Mouse (Mus musculus) stomach, postnatal 0 days (tissue): ENCODE results near the gene Ccdc194. TPM values are rescaled to one million over a fixed set of nuclear protein-coding genes. Genes with fewer than 3 reads are reported as not detected.

Experiments used
- ATAC-seq: fragments of 200-750 bp; cut with Nextera tagmentation; 2 replicates; pipeline ENCODE4 v1.8.0; 2017; ENCODE audit not compliant: low FRiP score, low TSS enrichment
- DNase-seq: peaks from one replicate; pipeline ENCODE4 v3.0.0-alpha.2; 2016; ENCODE audit warnings: low spot score
- H3K27ac ChIP-seq: fragments of 300-500 bp; sonication (generic); replicated peaks from 2 replicates; pipeline ENCODE4 v1.5.1; 2014; ENCODE audit warnings: mild to moderate bottlenecking, control low read depth
- H3K27me3 ChIP-seq: fragments of 300-500 bp; sonication (generic); 2 replicates; pipeline ENCODE4 v1.6.1; 2014; ENCODE audit warnings: low read length; ENCODE audit not compliant: control insufficient read depth, insufficient read depth
- H3K36me3 ChIP-seq: fragments of 300-500 bp; sonication (generic); 2 replicates; pipeline ENCODE4 v1.6.1; 2014; ENCODE audit warnings: low read length, mixed read lengths; ENCODE audit not compliant: control insufficient read depth, insufficient read depth
- H3K4me1 ChIP-seq: fragments of 300-500 bp; sonication (generic); replicated peaks from 2 replicates; pipeline ENCODE4 v1.6.1; 2014; ENCODE audit warnings: antibody characterized with exemption; ENCODE audit not compliant: control insufficient read depth, insufficient read depth
- H3K4me2 ChIP-seq: fragments of 300-500 bp; sonication (generic); replicated peaks from 2 replicates; pipeline ENCODE4 v1.6.1; 2014; ENCODE audit warnings: low read depth, mild to moderate bottlenecking, control low read depth, moderate library complexity
- H3K4me3 ChIP-seq: fragments of 300-500 bp; sonication (generic); 2 replicates; pipeline ENCODE4 v1.5.1; 2014; ENCODE audit warnings: low read depth, low read length, control low read depth
- H3K9ac ChIP-seq: fragments of 300-500 bp; sonication (generic); 2 replicates; pipeline ENCODE4 v1.6.1; 2014; ENCODE audit warnings: mild to moderate bottlenecking, low read length, control low read depth, mixed read lengths
- H3K9me3 ChIP-seq: fragments of 300-500 bp; sonication (generic); 2 replicates; pipeline ENCODE4 v1.6.1; 2016; ENCODE audit warnings: low read length; ENCODE audit not compliant: control insufficient read depth
- CTCF ChIP-seq: IDR thresholded peaks from 2 replicates; pipeline ENCODE4 v1.5.1; 2016; ENCODE audit warnings: antibody characterized with exemption, low read depth, mild to moderate bottlenecking, moderate library complexity
- EP300 ChIP-seq: optimal IDR thresholded peaks from 2 replicates; pipeline ENCODE3; 2016; ENCODE audit warnings: antibody characterized with exemption
- WGBS: fragments of 180-500 bp; shearing (Covaris S2); extraction: QIAGEN DNeasy Blood & Tissue Kit; methylation state at CpG from one replicate; pipeline ENCODE4 v1.1.7; 2014; 5-methylcytosine and 5-hydroxymethylcytosine counted together
- polyA plus RNA-seq: library from polyadenylated mRNA; unstranded; fragments of >200 nt; fragmentation: Nextera tagmentation; extraction: Ambion mirVana; gene quantifications from 2 replicates; pipeline ENCODE4 v1.2.1, GENCODE M21; 2015

Gene Ccdc194
- polyA plus RNA-seq, 1 experiment from 2014 or later, result 0.29 TPM

DNA sequence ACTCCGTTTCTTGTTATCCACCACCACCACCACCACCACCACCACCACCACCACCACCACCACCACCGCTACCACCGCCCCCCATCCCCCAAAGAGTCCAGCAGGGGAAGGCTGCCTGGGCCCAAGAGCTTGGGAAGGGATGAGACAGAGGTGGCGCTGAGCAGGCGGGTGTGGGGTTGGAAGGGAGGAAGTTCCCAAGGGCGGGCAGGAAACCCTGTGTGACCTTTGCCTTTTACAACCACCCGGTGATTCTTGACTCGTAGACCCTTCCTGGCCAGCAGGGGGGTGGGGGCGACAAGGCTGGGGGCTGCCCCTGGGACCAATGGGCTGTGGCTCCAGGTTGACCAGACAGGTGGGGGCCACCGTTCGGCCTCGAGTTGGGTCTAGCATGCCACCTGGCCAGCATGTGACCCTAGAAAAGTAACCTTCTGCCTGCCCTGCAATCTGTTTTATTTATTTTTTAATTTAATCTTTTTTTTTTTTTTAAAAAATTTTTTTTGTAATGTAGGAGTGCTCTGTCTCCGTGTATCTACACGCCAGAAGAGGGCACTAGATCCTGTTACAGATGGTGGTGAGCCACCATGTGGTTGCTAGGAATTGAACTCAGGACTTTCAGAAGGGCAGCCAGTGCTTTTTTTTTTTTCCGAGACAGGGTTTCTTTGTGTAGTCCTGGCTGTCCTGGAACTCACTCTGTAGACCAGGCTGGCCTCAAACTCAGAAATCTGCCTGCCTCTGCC is 12.3 kb downstream of the Ccdc194 start:
- no peak overlapping the region for H3K9ac ChIP-seq
- no peaks in the 10 kb centered on the region for H3K9me3 ChIP-seq
- no peak overlapping the region for H3K4me3 ChIP-seq
- no peak for DNase-seq
- H3K4me2 ChIP-seq, result no peak overlapping the region
- H3K36me3 ChIP-seq, result no peaks in the 10 kb centered on the region
- 68% methylated on average over 14 of the region's 15 CpGs for WGBS
- H3K27me3 ChIP-seq, result 0 out of 2 replicates have a peak, but pooled peaks cover 2% of the 10 kb centered on the region
- no peak overlapping the region for H3K27ac ChIP-seq
- TF ChIP-seq EP300 (no peak), CTCF (peak; percentile 13; the same call in 1 of the 2 replicates)
- no peak for ATAC-seq
- no peaks in the 10 kb centered on the region for H3K4me1 ChIP-seq

DNA sequence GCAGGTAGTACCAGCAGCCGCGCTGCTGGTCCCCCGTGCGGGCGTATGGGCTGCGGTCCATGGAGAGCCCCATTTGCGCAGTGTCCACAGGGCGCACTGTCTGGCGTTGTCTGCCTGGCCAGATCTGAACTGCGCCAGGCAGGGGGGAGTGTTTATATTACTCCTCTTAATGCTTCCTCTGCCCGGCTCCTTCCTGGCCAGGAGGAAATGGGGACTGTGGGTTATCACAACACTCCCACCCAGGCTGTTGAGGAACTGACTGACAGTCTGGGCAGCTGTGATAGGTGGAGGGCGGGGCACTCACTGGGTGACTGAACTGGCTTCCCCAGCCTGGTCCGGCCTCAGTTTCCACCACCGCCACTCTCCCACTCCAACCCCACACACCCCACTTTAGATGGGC is 13.9 kb downstream of the Ccdc194 start, which contains the start of gene Plvap:
Gene Plvap (minus strand): TSS at position 109 of the 400 bp plus-strand sequence.
- H3K9ac ChIP-seq, result 0 out of 2 replicates have a peak within 1 kb of the TSS, but pooled peaks have one; percentile 27
- H3K9me3 ChIP-seq, result no peaks in the 10 kb centered on the region
- TF ChIP-seq CTCF (no peak), EP300 (no peak)
- H3K36me3 ChIP-seq, result no peaks in the 10 kb centered on the region
- H3K27ac ChIP-seq, result no peak within 1 kb of the TSS
- peak within 1 kb of the TSS; percentile 13; the same call in 1 of the 2 replicates for H3K4me3 ChIP-seq
- H3K4me1 ChIP-seq, result 0 out of 2 replicates have a peak, but pooled peaks cover 2% of the 10 kb centered on the region
- ATAC-seq (peak; percentile 48; the same call in 1 of the 2 replicates), DNase-seq (no peak)
- WGBS, result 30% methylated on average over 12 of the region's 14 CpGs
- H3K4me2 ChIP-seq, result no peak within 1 kb of the TSS
- 0 out of 2 replicates have a peak, but pooled peaks cover 5% of the 10 kb centered on the region for H3K27me3 ChIP-seq

- Histone ChIP-seq H3K4me3 (0 out of 2 replicates have a peak overlapping the region, but pooled peaks have one; percentile 2), H3K36me3 (no peaks in the 10 kb centered on the region), H3K9ac (no peak overlapping the region), H3K4me1 (0 out of 2 replicates have a peak, but pooled peaks cover 2% of the 10 kb centered on the region), H3K9me3 (no peaks in the 10 kb centered on the region), H3K4me2 (no peak overlapping the region), H3K27me3 (0 out of 2 replicates have a peak, but pooled peaks cover 5% of the 10 kb centered on the region), H3K27ac (no peak overlapping the region)
- TF ChIP-seq EP300, result no peak
- TF ChIP-seq CTCF, result no peak
- ATAC-seq (no peak), DNase-seq (no peak)
- WGBS, result 74% methylated on average over 2 of the region's 2 CpGs
These were observed 16.2 kb downstream of the Ccdc194 start for GRCm38 (mm10) chr8:71509316-71509715.

DNA sequence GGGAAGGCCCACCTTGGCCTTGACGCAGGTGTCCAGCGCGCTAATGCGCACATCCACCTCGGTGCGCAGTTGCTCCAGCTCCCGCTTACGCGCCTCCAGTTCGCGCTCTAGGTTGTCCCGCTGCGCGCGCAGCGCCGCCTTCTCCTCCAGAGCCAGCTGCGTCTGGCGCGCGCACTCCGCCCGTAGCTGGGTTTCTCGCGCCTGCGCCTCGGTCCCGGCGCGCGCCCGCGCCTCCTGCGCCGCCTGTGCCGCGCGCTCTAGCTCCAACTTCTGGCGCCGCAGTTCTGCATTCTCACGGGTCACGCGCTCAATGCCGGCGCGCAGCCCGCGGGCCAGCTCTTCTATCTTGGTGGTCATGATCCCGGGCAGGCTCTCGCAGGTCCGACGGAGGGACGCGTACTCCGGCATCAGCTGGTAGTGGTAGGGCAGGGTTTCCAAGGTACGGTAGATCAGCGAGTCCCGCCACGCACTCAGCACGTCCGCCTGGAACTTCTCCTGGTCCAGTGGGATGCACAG is 17.9 kb downstream of the Ccdc194 start:
- 0 out of 2 replicates have a peak, but pooled peaks cover 2% of the 10 kb centered on the region for H3K4me1 ChIP-seq
- under 1% methylated on average over 60 of the region's 61 CpGs for WGBS
- H3K9ac ChIP-seq, result peak overlapping the region; percentile 41; the same call in 1 of the 2 replicates
- peak; percentile 65; the same call in 1 of the 2 replicates for ATAC-seq
- 0 out of 2 replicates have a peak overlapping the region, but pooled peaks have one; percentile 8 for H3K27ac ChIP-seq
- no peaks in the 10 kb centered on the region for H3K36me3 ChIP-seq
- 0 out of 2 replicates have a peak, but pooled peaks cover 5% of the 10 kb centered on the region for H3K27me3 ChIP-seq
- peak; percentile 81 for DNase-seq
- TF ChIP-seq CTCF (no peak), EP300 (no peak)
- H3K4me3 ChIP-seq, result peak overlapping the region; percentile 40
- H3K4me2 ChIP-seq, result peak overlapping the region; percentile 63
- H3K9me3 ChIP-seq, result no peaks in the 10 kb centered on the region

GRCm38 (mm10) chr8:71505979-71506378 is 19.5 kb downstream of the Ccdc194 start:
- Histone ChIP-seq H3K9ac (no peak overlapping the region), H3K4me2 (no peak overlapping the region), H3K27ac (no peak overlapping the region), H3K4me1 (0 out of 2 replicates have a peak, but pooled peaks cover 2% of the 10 kb centered on the region), H3K9me3 (no peaks in the 10 kb centered on the region), H3K36me3 (no peaks in the 10 kb centered on the region), H3K27me3 (0 out of 2 replicates have a peak, but pooled peaks cover 5% of the 10 kb centered on the region), H3K4me3 (no peak overlapping the region)
- no peak for ATAC-seq
- no peak for DNase-seq
- whole genome bisulfite sequencing, result 67% methylated on average over 4 of the region's 4 CpGs
- TF ChIP-seq EP300 (no peak), CTCF (no peak)
